Mouse (Mus musculus) embryonic facial prominence, embryonic 11.5 days (tissue): Measurements from ENCODE around the gene Dhodh. TPM values are rescaled to one million over a fixed set of nuclear protein-coding genes. Genes with fewer than 3 reads are reported as not detected.

Experiments used
- ATAC-seq: fragments of 200-750 bp; cut with Nextera tagmentation; replicated peaks from 2 replicates; pipeline ENCODE4 v1.8.0; 2017; ENCODE audit warnings: low read depth; ENCODE audit not compliant: insufficient number of reproducible peaks, low FRiP score, low TSS enrichment
- DNase-seq: peaks from one replicate; pipeline ENCODE4 v3.0.0-alpha.2; 2015; ENCODE audit warnings: low spot score
- H3K27ac ChIP-seq: fragments of 300-500 bp; sonication (generic); replicated peaks from 2 replicates; pipeline ENCODE4 v1.5.1; 2014; ENCODE audit warnings: mild to moderate bottlenecking, low read depth, low read length, control low read depth
- H3K27me3 ChIP-seq: fragments of 300-500 bp; sonication (generic); 2 replicates; pipeline ENCODE4 v1.6.1; 2014; ENCODE audit warnings: mild to moderate bottlenecking, low read length, moderate library complexity, mixed read lengths; ENCODE audit not compliant: control insufficient read depth, insufficient read depth
- H3K36me3 ChIP-seq: fragments of 300-500 bp; sonication (generic); replicated peaks from 2 replicates; pipeline ENCODE4 v1.6.1; 2014; ENCODE audit warnings: low read depth, mild to moderate bottlenecking, low read length, moderate library complexity, mixed read lengths; ENCODE audit not compliant: control insufficient read depth, insufficient read depth
- H3K4me1 ChIP-seq: fragments of 300-500 bp; sonication (generic); 2 replicates; pipeline ENCODE4 v1.6.1; 2014; ENCODE audit warnings: low read length, mixed read lengths; ENCODE audit not compliant: control insufficient read depth, insufficient read depth
- H3K4me2 ChIP-seq: fragments of 300-500 bp; sonication (generic); 2 replicates; pipeline ENCODE4 v1.6.1; 2014; ENCODE audit warnings: low read depth, mild to moderate bottlenecking, control low read depth, low read length, moderate library complexity
- H3K4me3 ChIP-seq: fragments of 300-500 bp; sonication (generic); 2 replicates; pipeline ENCODE4 v1.5.1; 2014; ENCODE audit warnings: low read depth, low read length, control low read depth
- H3K9ac ChIP-seq: fragments of 300-500 bp; sonication (generic); replicated peaks from 2 replicates; pipeline ENCODE4 v1.6.1; 2014; ENCODE audit warnings: mild to moderate bottlenecking, control low read depth, low read length
- H3K9me3 ChIP-seq: fragments of 300-500 bp; sonication (generic); replicated peaks from 2 replicates; pipeline ENCODE4 v1.6.1; 2016; ENCODE audit warnings: mild to moderate bottlenecking, low read length, inconsistent platforms, mixed read lengths; ENCODE audit not compliant: control insufficient read depth
- WGBS: fragments of 180-500 bp; shearing (Covaris S2); extraction: QIAGEN DNeasy Blood & Tissue Kit; methylation state at CpG from one replicate; pipeline ENCODE4 v1.1.7; 2014; 5-methylcytosine and 5-hydroxymethylcytosine counted together
- polyA plus RNA-seq: library from polyadenylated mRNA; unstranded; fragments of >200 nt; fragmentation: Nextera tagmentation; extraction: Ambion mirVana; gene quantifications from 2 replicates; pipeline ENCODE4 v1.2.1, GENCODE M21; 2014

Gene Dhodh
- polyA plus RNA-seq, 1 experiment from 2014 or later: 44.6 TPM

GRCm38 (mm10) chr8:109595854-109596253 is 12.6 kb downstream of the Dhodh start:
- Histone ChIP-seq H3K9me3 (no peaks in the 10 kb centered on the region), H3K36me3 (no peaks in the 10 kb centered on the region), H3K27ac (no peak overlapping the region), H3K4me2 (no peak overlapping the region), H3K27me3 (no peaks in the 10 kb centered on the region), H3K9ac (no peak overlapping the region), H3K4me1 (no peaks in the 10 kb centered on the region), H3K4me3 (no peak overlapping the region)
- no peak for ATAC-seq
- DNase-seq: peak; percentile 64
- 46% methylated on average over 8 of the region's 8 CpGs for WGBS

GRCm38 (mm10) chr8:109593117-109593788 is 15.2 kb downstream of the Dhodh start:
- H3K4me3 ChIP-seq: no peak overlapping the region
- ATAC-seq (no peak), DNase-seq (peak; percentile 50)
- H3K36me3 ChIP-seq: no peaks in the 10 kb centered on the region
- H3K9me3 ChIP-seq: no peaks in the 10 kb centered on the region
- H3K27me3 ChIP-seq: no peaks in the 10 kb centered on the region
- H3K9ac ChIP-seq: no peak overlapping the region
- H3K27ac ChIP-seq: no peak overlapping the region
- 76% methylated on average over 6 of the region's 6 CpGs for WGBS
- H3K4me1 ChIP-seq: no peaks in the 10 kb centered on the region
- no peak overlapping the region for H3K4me2 ChIP-seq

- no peak overlapping the region for H3K9ac ChIP-seq
- H3K27ac ChIP-seq: no peak overlapping the region
- DNase-seq (no peak), ATAC-seq (no peak)
- H3K27me3 ChIP-seq: no peaks in the 10 kb centered on the region
- H3K9me3 ChIP-seq: no peaks in the 10 kb centered on the region
- H3K4me1 ChIP-seq: no peaks in the 10 kb centered on the region
- 90% methylated on average over 5 of the region's 5 CpGs for WGBS
- no peak overlapping the region for H3K4me3 ChIP-seq
- H3K36me3 ChIP-seq: no peaks in the 10 kb centered on the region
- H3K4me2 ChIP-seq: no peak overlapping the region
These were observed 16.3 kb downstream of the Dhodh start for GRCm38 (mm10) chr8:109592164-109592563.

GRCm38 (mm10) chr8:109591367-109591766 is 17.1 kb downstream of the Dhodh start:
- Histone ChIP-seq H3K36me3 (no peaks in the 10 kb centered on the region), H3K9me3 (no peaks in the 10 kb centered on the region), H3K4me1 (no peaks in the 10 kb centered on the region), H3K4me3 (no peak overlapping the region), H3K9ac (no peak overlapping the region), H3K27ac (no peak overlapping the region), H3K27me3 (no peaks in the 10 kb centered on the region), H3K4me2 (no peak overlapping the region)
- no peak for ATAC-seq
- WGBS: 88% methylated on average over 3 of the region's 3 CpGs
- no peak for DNase-seq

DNA sequence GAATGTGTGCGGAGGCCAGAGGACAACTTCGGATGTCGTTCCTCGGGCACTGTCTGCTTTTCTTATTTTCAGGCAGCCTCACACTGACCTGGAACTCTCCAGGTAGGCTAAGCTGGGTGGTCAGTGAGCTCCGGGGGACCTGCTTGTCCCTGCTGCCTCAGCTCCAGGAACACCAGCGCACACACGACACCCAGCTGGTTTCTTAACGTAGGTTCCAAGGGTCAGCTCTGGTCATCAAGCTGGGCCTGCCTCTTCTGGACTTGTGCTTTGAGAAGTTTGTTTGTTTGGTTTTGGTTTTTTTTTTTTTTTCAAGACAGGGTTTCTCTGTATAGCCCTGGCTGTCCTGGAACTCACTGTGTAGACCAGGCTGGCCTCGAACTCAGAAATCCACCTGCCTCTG is 17.6 kb downstream of the Dhodh start:
- Histone ChIP-seq H3K4me3 (no peak overlapping the region), H3K9me3 (no peaks in the 10 kb centered on the region), H3K27ac (no peak overlapping the region), H3K4me2 (no peak overlapping the region), H3K27me3 (no peaks in the 10 kb centered on the region), H3K36me3 (no peaks in the 10 kb centered on the region), H3K4me1 (no peaks in the 10 kb centered on the region), H3K9ac (no peak overlapping the region)
- WGBS: 85% methylated on average over 9 of the region's 9 CpGs
- DNase-seq (no peak), ATAC-seq (no peak)

GRCm38 (mm10) chr8:109586972-109587504 is 21.4 kb downstream of the Dhodh start:
- Histone ChIP-seq H3K36me3 (no peaks in the 10 kb centered on the region), H3K9me3 (no peaks in the 10 kb centered on the region), H3K27ac (no peak overlapping the region), H3K4me3 (no peak overlapping the region), H3K4me2 (no peak overlapping the region), H3K4me1 (no peaks in the 10 kb centered on the region), H3K27me3 (no peaks in the 10 kb centered on the region), H3K9ac (no peak overlapping the region)
- no peak for DNase-seq
- WGBS: 79% methylated on average over 7 of the region's 7 CpGs
- no peak for ATAC-seq

- no peak for DNase-seq
- H3K4me3 ChIP-seq: no peak overlapping the region
- H3K27me3 ChIP-seq: no peaks in the 10 kb centered on the region
- H3K36me3 ChIP-seq: no peaks in the 10 kb centered on the region
- H3K9ac ChIP-seq: no peak overlapping the region
- no peaks in the 10 kb centered on the region for H3K4me1 ChIP-seq
- no peak overlapping the region for H3K27ac ChIP-seq
- H3K9me3 ChIP-seq: no peaks in the 10 kb centered on the region
- H3K4me2 ChIP-seq: no peak overlapping the region
- ATAC-seq: no peak
These were observed 22.8 kb downstream of the Dhodh start for GRCm38 (mm10) chr8:109585652-109586051.

DNA sequence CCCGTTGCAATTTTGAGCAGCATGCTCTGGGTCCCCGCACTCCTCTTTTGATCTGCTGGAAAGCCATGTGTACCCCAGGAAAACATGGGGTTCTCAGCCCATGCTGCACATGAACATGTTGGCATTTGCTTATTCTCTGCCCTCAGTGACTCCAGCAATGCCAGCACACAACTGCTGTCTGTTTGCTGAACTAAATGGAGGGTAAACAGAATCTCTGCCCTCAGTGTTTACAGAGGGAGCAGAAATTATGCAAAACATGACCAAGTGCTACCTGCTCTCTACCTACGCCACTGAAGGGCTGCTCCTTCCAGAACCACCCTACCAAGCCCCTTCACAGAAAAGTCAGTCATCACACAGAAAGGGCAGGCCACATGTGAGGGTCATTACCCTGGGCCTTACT is 23.6 kb downstream of the Dhodh start:
- no peak overlapping the region for H3K9ac ChIP-seq
- no peaks in the 10 kb centered on the region for H3K36me3 ChIP-seq
- ATAC-seq (no peak), DNase-seq (no peak)
- WGBS: 83% methylated on average over 3 of the region's 3 CpGs
- no peaks in the 10 kb centered on the region for H3K4me1 ChIP-seq
- no peak overlapping the region for H3K4me3 ChIP-seq
- H3K9me3 ChIP-seq: no peaks in the 10 kb centered on the region
- H3K27ac ChIP-seq: no peak overlapping the region
- H3K27me3 ChIP-seq: no peaks in the 10 kb centered on the region
- no peak overlapping the region for H3K4me2 ChIP-seq
